Mouse (Mus musculus): ENCODE data around the gene Gm49340. TPM values are rescaled to one million over a fixed set of nuclear protein-coding genes. Genes with fewer than 3 reads are reported as not detected.

The Gm49340 gene
- 0.06 TPM in 1 of 2 replicates, not detected in the other for polyA plus RNA-seq (2015; fragmentation: Nextera tagmentation; extraction: Ambion mirVana)

DNA sequence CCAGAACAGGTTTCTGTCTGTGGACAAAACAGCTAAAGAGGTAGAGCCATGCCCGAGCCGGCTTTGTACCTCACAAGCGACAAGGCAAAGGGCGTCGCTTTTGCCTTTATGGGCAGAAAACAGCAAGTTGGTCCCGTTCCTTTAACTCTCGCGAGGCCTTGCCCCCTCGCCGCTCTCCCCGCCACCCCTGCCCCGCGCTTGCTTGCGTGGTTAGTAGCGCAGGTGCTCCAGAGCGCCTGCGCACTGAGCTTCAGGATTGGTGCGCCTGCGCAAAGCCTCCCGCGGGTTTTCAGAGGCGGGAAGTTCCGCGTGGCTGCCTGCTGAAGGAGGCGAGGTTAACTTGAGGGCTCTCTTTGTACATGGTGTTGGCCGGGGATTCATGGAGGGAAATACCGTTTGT, at the start of gene Gm49340, which contains the start of the genes Aspa and Spata22:
Gm49340 (plus strand) TSS at position 300 of the 400 bp plus-strand sequence.
Aspa (minus strand) TSS at position 155 of the 400 bp plus-strand sequence.
Spata22 (plus strand) TSS at position 300 of the 400 bp plus-strand sequence.
- Histone ChIP-seq H3K27me3 (ENCODE audit: insufficient read depth, low read length) (no peaks in the 10 kb centered on the region), H3K36me3 (replicated peaks; ENCODE audit: insufficient read depth, low read length) (no peaks in the 10 kb centered on the region), H3K4me2 (ENCODE audit: low read depth, low read length) (no peak within 1 kb of the TSS), H3K9me3 (ENCODE audit: low read length) (no peaks in the 10 kb centered on the region), H3K4me1 (ENCODE audit: insufficient read depth) (no peaks in the 10 kb centered on the region; the same call in 1 of the 2 replicates), H3K4me3 (ENCODE audit: low read depth, low read length) (no peak within 1 kb of the TSS), H3K9ac (replicated peaks) (no peak within 1 kb of the TSS), H3K27ac (ENCODE audit: low read depth) (no peak within 1 kb of the TSS)
- no peak for DNase-seq
- ATAC-seq, result no peak
- 79% methylated on average over 27 of the region's 27 CpGs for WGBS (ENCODE audit: insufficient replicate concordance)
- TF ChIP-seq CTCF (IDR thresholded peaks at IDR 0.05; ENCODE audit: low read depth) (no peak), EP300 (IDR thresholded peaks at IDR 0.05; ENCODE audit: low read depth) (no peak)

DNA sequence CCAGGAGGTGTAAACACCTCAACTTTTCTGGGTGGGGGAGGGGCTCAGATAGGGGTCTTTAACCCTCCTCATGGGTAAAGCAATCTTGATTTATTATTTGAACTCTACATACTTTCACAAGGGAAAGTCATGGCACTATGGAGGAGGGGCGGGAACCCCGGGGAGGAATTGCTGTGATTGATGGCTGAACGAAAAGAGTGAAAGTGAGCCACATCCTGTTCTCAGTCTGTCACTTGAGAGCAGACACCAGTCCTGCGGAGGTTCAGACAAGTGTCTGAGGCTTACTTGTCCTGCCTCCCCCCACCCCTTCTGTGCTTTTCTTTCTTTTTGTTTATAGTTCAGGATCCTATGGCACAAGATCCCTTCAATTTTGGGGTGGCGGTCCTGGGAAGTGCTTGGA, 48.8 kb upstream of the Gm49340 start:
- Histone ChIP-seq H3K9me3 (ENCODE audit: low read length) (no peaks in the 10 kb centered on the region), H3K36me3 (replicated peaks; ENCODE audit: insufficient read depth, low read length) (no peaks in the 10 kb centered on the region), H3K4me3 (ENCODE audit: low read depth, low read length) (no peak overlapping the region), H3K27me3 (ENCODE audit: insufficient read depth, low read length) (no peaks in the 10 kb centered on the region), H3K9ac (replicated peaks) (no peak overlapping the region), H3K27ac (ENCODE audit: low read depth) (no peak overlapping the region), H3K4me2 (ENCODE audit: low read depth, low read length) (no peak overlapping the region), H3K4me1 (ENCODE audit: insufficient read depth) (no peaks in the 10 kb centered on the region; the same call in 1 of the 2 replicates)
- WGBS (ENCODE audit: insufficient replicate concordance), result 32% methylated on average over 5 of the region's 5 CpGs
- ATAC-seq, result no peak
- TF ChIP-seq CTCF (IDR thresholded peaks at IDR 0.05; ENCODE audit: low read depth), result no peak
- no peak for TF ChIP-seq EP300 (IDR thresholded peaks at IDR 0.05; ENCODE audit: low read depth)
- no peak for DNase-seq

DNA sequence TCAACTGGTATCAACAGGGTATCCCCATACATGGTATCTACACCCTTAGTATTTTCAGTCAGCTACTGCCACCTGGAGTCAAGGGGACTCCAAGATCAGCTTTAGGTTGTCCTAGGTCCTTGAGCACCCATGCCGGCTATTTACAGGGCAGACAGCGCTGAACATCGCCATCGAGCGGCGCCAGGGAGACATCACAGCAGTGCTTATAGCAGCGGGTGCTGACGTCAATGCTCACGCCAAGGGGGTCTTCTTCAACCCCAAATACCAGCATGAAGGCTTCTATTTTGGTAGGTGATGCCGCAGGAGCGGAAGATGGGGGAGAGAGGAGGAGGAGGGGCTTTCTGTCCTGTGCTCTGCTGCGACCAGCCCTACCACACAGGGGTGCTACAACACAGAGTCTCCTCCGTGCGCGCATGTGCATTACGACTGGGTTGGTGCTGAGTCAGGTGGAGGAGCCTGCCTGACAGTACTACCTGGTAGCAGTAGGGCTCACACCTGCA, 48.0 kb upstream of the Gm49340 start:
- Histone ChIP-seq H3K4me1 (ENCODE audit: insufficient read depth) (no peaks in the 10 kb centered on the region; the same call in 1 of the 2 replicates), H3K4me3 (ENCODE audit: low read depth, low read length) (no peak overlapping the region), H3K9ac (replicated peaks) (no peak overlapping the region), H3K9me3 (ENCODE audit: low read length) (no peaks in the 10 kb centered on the region), H3K27me3 (ENCODE audit: insufficient read depth, low read length) (no peaks in the 10 kb centered on the region), H3K36me3 (replicated peaks; ENCODE audit: insufficient read depth, low read length) (no peaks in the 10 kb centered on the region), H3K27ac (ENCODE audit: low read depth) (no peak overlapping the region), H3K4me2 (ENCODE audit: low read depth, low read length) (peak overlapping the region; percentile 56)
- ATAC-seq (peak; percentile 76), DNase-seq (peak; percentile 63)
- WGBS (ENCODE audit: insufficient replicate concordance), result 2% methylated on average over 16 of the region's 16 CpGs
- TF ChIP-seq EP300 (IDR thresholded peaks at IDR 0.05; ENCODE audit: low read depth) (no peak), CTCF (IDR thresholded peaks at IDR 0.05; ENCODE audit: low read depth) (peak; percentile 65)

DNA sequence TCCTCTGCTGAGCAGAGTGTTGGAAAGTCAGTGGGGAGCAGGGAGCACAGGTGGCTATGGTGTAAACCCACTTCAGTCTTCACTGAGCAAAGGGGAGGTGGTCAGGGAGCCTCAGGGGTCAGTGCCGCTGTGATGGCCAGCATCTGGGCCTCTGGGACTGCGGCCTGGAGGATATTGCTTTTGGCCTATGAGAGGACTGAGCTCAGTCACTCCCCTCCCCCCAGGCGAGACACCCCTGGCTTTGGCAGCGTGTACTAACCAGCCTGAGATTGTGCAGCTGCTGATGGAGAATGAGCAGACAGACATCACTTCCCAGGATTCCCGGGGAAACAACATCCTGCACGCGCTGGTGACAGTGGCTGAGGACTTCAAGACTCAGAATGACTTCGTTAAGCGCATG, 46.2 kb upstream of the Gm49340 start:
- ATAC-seq, result no peak
- Histone ChIP-seq H3K9me3 (ENCODE audit: low read length) (no peaks in the 10 kb centered on the region), H3K4me3 (ENCODE audit: low read depth, low read length) (no peak overlapping the region), H3K4me2 (ENCODE audit: low read depth, low read length) (no peak overlapping the region), H3K36me3 (replicated peaks; ENCODE audit: insufficient read depth, low read length) (no peaks in the 10 kb centered on the region), H3K27me3 (ENCODE audit: insufficient read depth, low read length) (no peaks in the 10 kb centered on the region), H3K27ac (ENCODE audit: low read depth) (no peak overlapping the region), H3K4me1 (ENCODE audit: insufficient read depth) (no peaks in the 10 kb centered on the region; the same call in 1 of the 2 replicates), H3K9ac (replicated peaks) (no peak overlapping the region)
- TF ChIP-seq CTCF (IDR thresholded peaks at IDR 0.05; ENCODE audit: low read depth) (no peak), EP300 (IDR thresholded peaks at IDR 0.05; ENCODE audit: low read depth) (no peak)
- WGBS (ENCODE audit: insufficient replicate concordance), result 61% methylated on average over 9 of the region's 9 CpGs
- no peak for DNase-seq

DNA sequence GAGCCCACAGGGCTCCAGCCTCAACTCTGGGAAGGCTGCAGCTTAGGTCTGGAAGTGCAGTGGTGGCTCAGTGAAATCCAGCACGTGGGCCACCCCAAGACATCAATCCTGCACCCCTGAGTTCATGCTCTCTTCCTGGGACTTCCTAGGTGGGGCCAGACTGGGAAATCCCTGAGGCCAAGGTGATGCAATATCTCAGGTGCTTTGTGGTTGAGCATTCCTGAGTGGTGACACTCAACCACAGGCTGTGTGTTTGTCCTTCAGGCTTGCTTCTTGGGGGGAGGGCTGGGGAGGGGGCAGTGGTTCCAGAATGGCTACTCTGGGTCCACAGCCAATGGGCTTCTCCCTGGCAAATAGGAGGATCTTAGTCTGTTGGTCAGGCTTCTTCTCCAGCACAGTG, 45.6 kb upstream of the Gm49340 start:
- Histone ChIP-seq H3K9me3 (ENCODE audit: low read length) (no peaks in the 10 kb centered on the region), H3K4me1 (ENCODE audit: insufficient read depth) (no peaks in the 10 kb centered on the region; the same call in 1 of the 2 replicates), H3K27me3 (ENCODE audit: insufficient read depth, low read length) (no peaks in the 10 kb centered on the region), H3K4me2 (ENCODE audit: low read depth, low read length) (no peak overlapping the region), H3K4me3 (ENCODE audit: low read depth, low read length) (no peak overlapping the region), H3K36me3 (replicated peaks; ENCODE audit: insufficient read depth, low read length) (no peaks in the 10 kb centered on the region), H3K27ac (ENCODE audit: low read depth) (no peak overlapping the region), H3K9ac (replicated peaks) (no peak overlapping the region)
- WGBS (ENCODE audit: insufficient replicate concordance), result 28% methylated on average over 1 of the region's 1 CpGs
- DNase-seq (no peak), ATAC-seq (no peak)
- TF ChIP-seq CTCF (IDR thresholded peaks at IDR 0.05; ENCODE audit: low read depth) (no peak), EP300 (IDR thresholded peaks at IDR 0.05; ENCODE audit: low read depth) (no peak)

DNA sequence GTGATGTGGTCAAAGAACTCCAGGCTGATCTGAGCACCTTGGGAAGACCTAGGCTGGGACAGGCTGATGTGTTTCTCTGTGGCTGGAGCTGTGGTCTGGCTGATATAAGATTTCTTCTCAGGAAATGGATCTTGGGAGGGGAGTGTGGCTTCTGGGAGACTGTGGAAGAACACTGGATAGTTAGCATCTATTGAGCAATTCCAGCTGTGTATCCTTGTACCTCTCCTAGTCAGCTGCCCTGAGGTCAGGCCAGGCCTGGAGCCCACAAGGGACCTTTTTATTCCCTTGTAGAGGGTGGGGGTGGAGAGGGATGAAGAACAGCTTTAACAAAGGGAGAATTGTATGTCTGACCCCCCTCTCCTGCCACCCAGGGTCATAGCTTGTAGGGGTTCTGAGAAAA, 45.2 kb upstream of the Gm49340 start:
- no peaks in the 10 kb centered on the region for H3K36me3 ChIP-seq (replicated peaks; ENCODE audit: insufficient read depth, low read length)
- no peak overlapping the region for H3K4me3 ChIP-seq (ENCODE audit: low read depth, low read length)
- H3K4me2 ChIP-seq (ENCODE audit: low read depth, low read length), result no peak overlapping the region
- H3K4me1 ChIP-seq (ENCODE audit: insufficient read depth), result no peaks in the 10 kb centered on the region; the same call in 1 of the 2 replicates
- ATAC-seq, result no peak
- H3K9me3 ChIP-seq (ENCODE audit: low read length), result no peaks in the 10 kb centered on the region
- no peak for DNase-seq
- H3K27me3 ChIP-seq (ENCODE audit: insufficient read depth, low read length), result no peaks in the 10 kb centered on the region
- no peak overlapping the region for H3K9ac ChIP-seq (replicated peaks)
- H3K27ac ChIP-seq (ENCODE audit: low read depth), result no peak overlapping the region
- TF ChIP-seq EP300 (IDR thresholded peaks at IDR 0.05; ENCODE audit: low read depth), result no peak
- TF ChIP-seq CTCF (IDR thresholded peaks at IDR 0.05; ENCODE audit: low read depth), result no peak

Data from liver, postnatal 0 days (tissue).